Mouse (Mus musculus) liver, embryonic 12.5 days (tissue): ENCODE measurements around the gene Cyp46a1. TPM values are rescaled to one million over a fixed set of nuclear protein-coding genes. Genes with fewer than 3 reads are reported as not detected.

ENCODE experiments used
- ATAC-seq: fragments of 200-750 bp; cut with Nextera tagmentation; 2 replicates; pipeline ENCODE4 v1.8.0; 2017; ENCODE audit warnings: moderate number of reproducible peaks, mild to moderate bottlenecking, moderate library complexity
- H3K27ac ChIP-seq: fragments of 300-500 bp; sonication (generic); 2 replicates; pipeline ENCODE4 v1.5.1; 2016; ENCODE audit warnings: mild to moderate bottlenecking
- H3K27me3 ChIP-seq: fragments of 300-500 bp; sonication (generic); replicated peaks from 2 replicates; pipeline ENCODE4 v1.6.1; 2016; ENCODE audit warnings: mild to moderate bottlenecking, moderate library complexity
- H3K36me3 ChIP-seq: fragments of 300-500 bp; sonication (generic); 2 replicates; pipeline ENCODE4 v1.6.1; 2016; ENCODE audit warnings: mild to moderate bottlenecking, moderate library complexity
- H3K4me1 ChIP-seq: fragments of 300-500 bp; sonication (generic); 2 replicates; pipeline ENCODE4 v1.6.1; 2016
- H3K4me2 ChIP-seq: fragments of 300-500 bp; sonication (generic); 2 replicates; pipeline ENCODE4 v1.6.1; 2016; ENCODE audit warnings: mild to moderate bottlenecking, moderate library complexity
- H3K4me3 ChIP-seq: fragments of 300-500 bp; sonication (generic); 2 replicates; pipeline ENCODE4 v1.5.1; 2016; ENCODE audit warnings: mild to moderate bottlenecking, moderate library complexity
- H3K9ac ChIP-seq: fragments of 300-500 bp; sonication (generic); 2 replicates; pipeline ENCODE4 v1.6.1; 2016; ENCODE audit warnings: mild to moderate bottlenecking, moderate library complexity
- H3K9me3 ChIP-seq: fragments of 300-500 bp; sonication (generic); replicated peaks from 2 replicates; pipeline ENCODE4 v1.6.1; 2016; ENCODE audit warnings: mild to moderate bottlenecking, moderate library complexity
- WGBS: fragments of 180-500 bp; shearing (Covaris S2); methylation state at CpG from one replicate; pipeline ENCODE4 v1.1.7; 2016; ENCODE audit not compliant: insufficient replicate concordance; 5-methylcytosine and 5-hydroxymethylcytosine counted together
- polyA plus RNA-seq: library from polyadenylated mRNA; unstranded; fragments of >200 nt; fragmentation: Nextera tagmentation; extraction: Ambion mirVana; gene quantifications from 2 replicates; pipeline ENCODE4 v1.2.1, GENCODE M21; 2016

The Cyp46a1 gene
- polyA plus RNA-seq, 1 experiment from 2014 or later, result 0.86 TPM

- Histone ChIP-seq H3K27me3 (peaks cover 56% of the 10 kb centered on the region), H3K4me1 (no peaks in the 10 kb centered on the region), H3K4me2 (no peak overlapping the region), H3K4me3 (no peak overlapping the region), H3K9me3 (no peaks in the 10 kb centered on the region), H3K36me3 (no peaks in the 10 kb centered on the region), H3K27ac (no peak overlapping the region), H3K9ac (no peak overlapping the region)
- ATAC-seq, result no peak
- WGBS, result 60% methylated on average over 8 of the region's 8 CpGs
Observed at GRCm38 (mm10) chr12:108348151-108348550, 14.0 kb downstream of the Cyp46a1 start.

GRCm38 (mm10) chr12:108349026-108349425, 14.8 kb downstream of the Cyp46a1 start:
- no peaks in the 10 kb centered on the region for H3K4me1 ChIP-seq
- no peaks in the 10 kb centered on the region for H3K36me3 ChIP-seq
- ATAC-seq, result no peak
- no peaks in the 10 kb centered on the region for H3K9me3 ChIP-seq
- peaks cover 65% of the 10 kb centered on the region for H3K27me3 ChIP-seq
- H3K9ac ChIP-seq, result no peak overlapping the region
- 49% methylated on average over 5 of the region's 5 CpGs for WGBS
- no peak overlapping the region for H3K4me2 ChIP-seq
- H3K4me3 ChIP-seq, result no peak overlapping the region
- no peak overlapping the region for H3K27ac ChIP-seq

DNA sequence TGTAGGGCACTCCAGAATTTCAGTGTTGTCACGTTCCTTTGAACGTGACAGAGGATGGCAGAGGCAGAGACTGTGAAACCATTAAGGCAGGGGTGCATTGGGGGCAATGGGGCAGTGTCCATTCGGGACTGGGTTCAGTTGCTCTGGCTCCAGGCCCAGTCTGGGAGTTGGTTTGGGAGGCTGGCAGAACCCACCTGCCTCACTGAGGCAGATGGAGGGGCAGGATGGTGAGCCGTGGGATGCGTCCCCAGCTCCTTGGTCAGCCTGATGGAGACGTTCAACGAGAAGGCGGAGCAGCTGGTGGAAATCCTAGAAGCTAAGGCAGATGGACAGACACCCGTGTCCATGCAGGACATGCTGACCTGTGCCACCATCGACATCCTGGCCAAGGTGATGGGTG, 16.8 kb downstream of the Cyp46a1 start:
- Histone ChIP-seq H3K9me3 (no peaks in the 10 kb centered on the region), H3K27me3 (peaks cover 77% of the 10 kb centered on the region), H3K4me3 (no peak overlapping the region), H3K9ac (no peak overlapping the region), H3K27ac (no peak overlapping the region), H3K4me1 (no peaks in the 10 kb centered on the region), H3K36me3 (no peaks in the 10 kb centered on the region), H3K4me2 (no peak overlapping the region)
- WGBS, result 68% methylated on average over 10 of the region's 10 CpGs
- ATAC-seq, result no peak

- Histone ChIP-seq H3K27me3 (peaks cover 74% of the 10 kb centered on the region), H3K4me2 (peak overlapping the region; percentile 15; the same call in 1 of the 2 replicates), H3K9ac (no peak overlapping the region), H3K27ac (no peak overlapping the region), H3K4me3 (no peak overlapping the region), H3K9me3 (no peaks in the 10 kb centered on the region), H3K36me3 (no peaks in the 10 kb centered on the region), H3K4me1 (no peaks in the 10 kb centered on the region)
- no peak for ATAC-seq
- WGBS, result 12% methylated on average over 35 of the region's 35 CpGs
Observed at GRCm38 (mm10) chr12:108352371-108353136, 18.4 kb downstream of the Cyp46a1 start.

- ATAC-seq, result no peak
- WGBS, result 48% methylated on average over 2 of the region's 2 CpGs
Observed at GRCm38 (mm10) chr12:108354284-108354683, 20.1 kb downstream of the Cyp46a1 start.

DNA sequence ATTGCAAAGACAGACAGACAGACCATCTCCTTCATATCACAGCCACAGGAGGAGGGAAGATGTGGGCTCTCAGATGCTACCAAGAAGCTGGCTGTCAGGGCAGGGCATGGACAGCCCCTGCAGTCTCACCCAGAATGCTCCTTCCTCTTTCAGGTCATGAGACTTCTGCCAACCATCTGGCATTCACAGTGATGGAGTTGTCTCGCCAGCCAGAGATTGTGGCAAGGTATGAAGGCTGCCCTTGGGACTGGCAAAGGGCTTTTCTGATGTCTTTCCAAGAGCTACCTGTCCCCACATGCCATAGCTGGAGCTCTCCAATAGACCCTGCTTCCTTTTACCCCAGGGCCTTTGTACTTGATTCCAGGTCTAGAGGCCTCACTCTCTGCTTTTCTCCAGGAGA, 21.1 kb downstream of the Cyp46a1 start:
- Histone ChIP-seq H3K27me3 (peaks cover 51% of the 10 kb centered on the region), H3K4me2 (no peak overlapping the region), H3K9me3 (no peaks in the 10 kb centered on the region), H3K9ac (no peak overlapping the region), H3K27ac (no peak overlapping the region), H3K4me3 (no peak overlapping the region), H3K36me3 (no peaks in the 10 kb centered on the region), H3K4me1 (no peaks in the 10 kb centered on the region)
- ATAC-seq, result no peak
- WGBS, result 40% methylated on average over 1 of the region's 1 CpGs

More at GRCm38 (mm10) chr12:108354284-108354683, 20.1 kb downstream of the Cyp46a1 start:
- H3K27me3 ChIP-seq, result peaks cover 60% of the 10 kb centered on the region
- no peak overlapping the region for H3K4me3 ChIP-seq
- no peak overlapping the region for H3K4me2 ChIP-seq
- no peaks in the 10 kb centered on the region for H3K4me1 ChIP-seq
- H3K27ac ChIP-seq, result no peak overlapping the region
- H3K9ac ChIP-seq, result no peak overlapping the region
- no peaks in the 10 kb centered on the region for H3K36me3 ChIP-seq
- no peaks in the 10 kb centered on the region for H3K9me3 ChIP-seq

GRCm38 (mm10) chr12:108355986-108356385, 21.8 kb downstream of the Cyp46a1 start:
- H3K4me1 ChIP-seq, result no peaks in the 10 kb centered on the region
- no peak overlapping the region for H3K27ac ChIP-seq

DNA sequence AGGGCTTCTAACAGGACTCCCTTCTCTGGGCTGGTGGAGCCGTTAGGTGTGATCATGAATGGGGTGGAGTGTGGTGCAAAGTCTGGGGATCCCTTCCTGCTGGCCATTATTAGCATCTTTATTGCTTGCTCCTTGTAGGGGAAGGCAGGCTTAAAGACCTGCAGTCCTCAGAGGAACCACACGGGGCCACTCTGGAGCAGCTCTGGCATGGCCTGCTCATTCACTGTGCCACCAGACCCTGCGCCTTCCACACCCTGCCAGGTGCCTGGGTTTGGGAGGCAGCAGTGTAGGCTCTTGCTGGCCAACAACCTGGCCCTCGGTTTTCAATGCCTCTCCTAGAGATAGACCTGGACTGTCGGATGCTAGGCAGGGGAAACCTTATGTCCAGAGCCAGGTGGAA, 29.6 kb downstream of the Cyp46a1 start:
- no peak overlapping the region for H3K27ac ChIP-seq
- H3K4me3 ChIP-seq, result no peak overlapping the region
- H3K9me3 ChIP-seq, result no peaks in the 10 kb centered on the region
- peaks cover 4% of the 10 kb centered on the region for H3K27me3 ChIP-seq
- no peak overlapping the region for H3K9ac ChIP-seq
- H3K4me1 ChIP-seq, result no peaks in the 10 kb centered on the region
- no peak for ATAC-seq
- no peak overlapping the region for H3K4me2 ChIP-seq
- 10% methylated on average over 5 of the region's 5 CpGs for WGBS
- no peaks in the 10 kb centered on the region for H3K36me3 ChIP-seq

More at GRCm38 (mm10) chr12:108355986-108356385, 21.8 kb downstream of the Cyp46a1 start:
- Histone ChIP-seq H3K4me3 (no peak overlapping the region), H3K36me3 (no peaks in the 10 kb centered on the region), H3K4me2 (no peak overlapping the region), H3K9ac (no peak overlapping the region), H3K9me3 (no peaks in the 10 kb centered on the region), H3K27me3 (peaks cover 44% of the 10 kb centered on the region)
- no peak for ATAC-seq

DNA sequence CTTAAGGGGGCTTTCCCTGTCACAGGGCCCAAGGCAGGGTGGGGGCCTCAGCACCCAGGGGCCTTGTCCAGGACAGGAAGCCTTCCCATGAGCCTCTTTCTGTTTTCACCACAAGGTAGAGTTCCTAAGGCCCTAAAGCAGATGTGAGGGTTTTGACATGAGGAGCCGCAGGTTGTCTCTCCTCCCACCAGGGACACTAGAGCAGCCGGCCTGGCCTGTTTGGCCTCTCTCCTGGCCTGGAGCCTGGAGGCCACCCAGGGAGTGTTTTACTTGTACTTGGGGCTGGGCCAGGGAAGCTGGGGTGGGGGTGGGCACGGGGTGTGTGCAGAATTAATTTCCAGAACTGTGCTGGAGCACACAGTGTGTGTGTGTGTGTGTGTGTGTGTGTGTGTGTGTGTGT, 31.2 kb downstream of the Cyp46a1 start:
- H3K9me3 ChIP-seq, result no peaks in the 10 kb centered on the region
- H3K4me2 ChIP-seq, result no peak overlapping the region
- no peak overlapping the region for H3K4me3 ChIP-seq
- H3K27ac ChIP-seq, result no peak overlapping the region
- ATAC-seq, result no peak
- peaks cover 4% of the 10 kb centered on the region for H3K27me3 ChIP-seq
- no peaks in the 10 kb centered on the region for H3K4me1 ChIP-seq
- no peaks in the 10 kb centered on the region for H3K36me3 ChIP-seq
- WGBS, result 49% methylated on average over 3 of the region's 3 CpGs
- H3K9ac ChIP-seq, result no peak overlapping the region

- Histone ChIP-seq H3K9ac (no peak overlapping the region), H3K4me2 (no peak overlapping the region), H3K27me3 (peaks cover 4% of the 10 kb centered on the region), H3K36me3 (no peaks in the 10 kb centered on the region), H3K9me3 (no peaks in the 10 kb centered on the region), H3K4me3 (no peak overlapping the region), H3K27ac (no peak overlapping the region), H3K4me1 (peaks cover 4% of the 10 kb centered on the region)
- ATAC-seq, result no peak
- WGBS, result 49% methylated on average over 7 of the region's 7 CpGs
Observed at GRCm38 (mm10) chr12:108365868-108366267, 31.7 kb downstream of the Cyp46a1 start.

DNA sequence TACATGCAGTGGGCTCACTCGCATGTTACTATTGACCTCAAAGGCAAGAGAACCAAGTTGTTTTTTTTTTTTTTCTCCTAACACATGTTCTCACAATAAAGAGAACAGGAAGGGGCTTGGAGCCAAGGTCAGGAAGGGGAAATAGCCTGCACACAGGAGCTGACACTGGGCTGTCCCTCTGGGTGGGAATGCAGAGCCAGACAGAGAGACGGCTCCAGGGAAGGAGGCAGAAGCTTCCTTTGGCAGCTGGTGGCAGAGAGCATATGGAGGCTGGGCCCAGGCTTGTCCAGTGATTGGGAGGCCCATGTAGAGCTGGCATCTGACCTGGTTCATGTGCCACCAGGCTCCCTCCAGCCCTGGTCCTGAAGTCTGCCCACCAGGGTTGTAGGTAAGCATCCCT, 33.7 kb downstream of the Cyp46a1 start:
- H3K27ac ChIP-seq, result no peak overlapping the region
- H3K9ac ChIP-seq, result no peak overlapping the region
- no peaks in the 10 kb centered on the region for H3K9me3 ChIP-seq
- 55% methylated on average over 2 of the region's 2 CpGs for WGBS
- H3K4me3 ChIP-seq, result no peak overlapping the region
- H3K27me3 ChIP-seq, result peaks cover 4% of the 10 kb centered on the region; the same call in 1 of the 2 replicates
- peaks cover 11% of the 10 kb centered on the region for H3K4me1 ChIP-seq
- no peak overlapping the region for H3K4me2 ChIP-seq
- no peak for ATAC-seq
- H3K36me3 ChIP-seq, result no peaks in the 10 kb centered on the region

- Histone ChIP-seq H3K9ac (no peak overlapping the region), H3K9me3 (no peaks in the 10 kb centered on the region), H3K4me3 (no peak overlapping the region), H3K4me2 (no peak overlapping the region), H3K4me1 (peaks cover 11% of the 10 kb centered on the region), H3K36me3 (no peaks in the 10 kb centered on the region), H3K27me3 (0 out of 2 replicates have a peak, but pooled peaks cover 4% of the 10 kb centered on the region), H3K27ac (no peak overlapping the region)
- ATAC-seq, result no peak
- WGBS, result 65% methylated on average over 5 of the region's 5 CpGs
Observed at GRCm38 (mm10) chr12:108368921-108369320, 34.7 kb downstream of the Cyp46a1 start.
